Mouse (Mus musculus) heart, postnatal 14 days (tissue): ENCODE measurements at regions not wholly inside any gene's neighbourhood (a gene's known extent, or its start where the extent isn't known, plus 50 kb on each side); places are given as distances from the start of the nearest gene placed in this dataset.
A peak's percentile ranks its signal among the peaks of the same experiment; 100 is the strongest.

Source experiments
- DNase-seq, 2 experiments: peaks; one replicate each; pipeline ENCODE4 v3.0.0; 2021 to 2022
- intact Hi-C: fragments of 180-260 bp; cut with DNase I; formaldehyde crosslinking; loops from one replicate; pipeline ENCODE4 v1.15.1; 2025

DNA sequence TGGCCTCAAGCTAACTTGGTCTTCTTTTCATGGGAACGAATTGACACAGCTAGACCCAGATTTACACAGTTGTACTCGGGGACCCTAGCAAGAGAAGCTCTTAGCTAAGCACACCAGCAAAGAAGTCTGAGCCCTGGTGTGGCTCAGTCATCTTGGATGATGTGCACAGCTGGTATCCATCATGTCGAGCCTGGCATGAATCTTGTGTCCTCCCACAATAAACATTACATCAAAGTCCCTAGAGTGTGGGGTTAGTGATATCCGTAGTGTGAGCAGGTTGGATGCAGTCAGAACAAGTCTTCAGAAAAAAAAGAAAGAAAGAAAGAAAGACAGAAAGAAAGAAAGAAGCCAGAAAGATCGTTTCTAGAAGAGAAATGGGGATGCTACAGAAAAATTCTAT, 52.1 kb upstream of the Hmcn1 start:
- DNase-seq, result peak; percentile 48 to 59
- intact Hi-C loops, result no loop called here

DNA sequence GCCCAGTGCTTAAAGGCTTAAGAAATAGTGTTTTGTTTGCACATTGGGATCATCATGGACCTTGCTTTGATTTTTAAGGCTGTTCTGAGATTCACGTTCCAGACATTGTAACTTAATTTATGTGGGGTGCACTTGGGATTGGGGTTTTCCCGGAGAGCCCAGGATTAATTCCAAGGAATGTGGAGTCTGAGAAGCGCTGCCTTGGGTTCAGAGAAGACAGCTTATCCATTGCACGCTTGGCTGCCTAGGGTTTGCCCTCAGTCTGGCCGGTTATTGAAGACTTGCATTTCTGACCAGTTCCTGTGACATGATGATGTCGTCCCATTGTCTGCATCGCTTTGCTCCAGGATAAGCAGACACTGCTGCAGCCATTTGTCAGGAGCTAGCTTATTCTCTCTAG, 53.4 kb upstream of the Hmcn1 start:
- DNase-seq, result no peak
- intact Hi-C loops, result no loop called here

DNA sequence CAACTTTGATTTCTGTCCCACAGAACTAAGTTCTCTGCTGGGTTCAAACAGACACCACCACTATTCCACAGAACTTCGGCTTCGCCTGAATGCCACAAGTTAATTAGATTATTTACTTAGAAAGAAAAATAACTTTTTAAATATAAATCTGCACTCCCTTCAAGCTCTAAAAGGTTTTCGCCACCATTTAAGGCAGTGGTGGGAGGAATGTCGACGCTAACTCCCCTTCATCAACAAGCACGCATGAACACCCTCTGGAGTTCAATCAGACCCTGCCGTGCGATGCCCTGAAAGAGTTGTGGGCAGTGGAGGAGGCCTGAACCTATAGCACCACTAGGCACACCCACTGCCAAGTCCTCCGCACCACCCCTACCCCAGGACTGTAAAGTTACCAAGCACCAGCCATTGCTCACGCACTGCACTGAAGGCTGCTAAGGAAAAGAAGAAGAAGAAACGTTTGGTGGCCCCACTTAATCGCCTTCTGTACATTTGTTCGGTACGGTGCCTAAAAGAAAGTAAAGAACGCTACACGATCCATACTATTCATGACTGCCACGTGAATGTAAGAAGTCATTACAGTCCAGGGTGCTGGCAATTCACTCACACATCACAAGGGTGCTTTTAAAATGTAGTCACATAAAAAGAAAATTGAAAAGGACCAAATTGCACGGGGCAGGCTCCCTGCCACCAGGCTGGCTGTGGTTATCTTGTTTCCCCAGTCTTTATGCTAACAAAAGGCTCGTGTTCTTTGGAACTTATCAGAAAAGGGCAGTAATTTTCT, 56.7 kb upstream of the Hmcn1 start:
- intact Hi-C loops, result no loop called here

DNA sequence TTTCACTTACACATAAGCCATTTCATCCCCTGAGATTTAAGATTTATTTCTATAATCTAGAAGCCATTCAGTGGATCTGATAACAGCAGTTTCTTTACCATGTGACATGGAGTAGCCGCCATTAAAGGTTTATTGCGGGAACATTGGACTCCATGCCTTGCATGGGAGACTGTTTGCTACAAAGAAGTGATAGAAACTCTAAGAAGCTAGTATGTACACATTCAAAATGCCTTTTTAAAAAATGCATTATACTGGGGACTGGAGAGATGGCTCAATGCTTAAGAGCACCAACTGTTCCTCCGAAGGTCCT, 57.2 kb upstream of the Hmcn1 start:
- intact Hi-C loops, result no loop called here
- DNase-seq, result no peak

More for the DNA sequence above, 56.7 kb upstream of the Hmcn1 start:
- no peak for DNase-seq

DNA sequence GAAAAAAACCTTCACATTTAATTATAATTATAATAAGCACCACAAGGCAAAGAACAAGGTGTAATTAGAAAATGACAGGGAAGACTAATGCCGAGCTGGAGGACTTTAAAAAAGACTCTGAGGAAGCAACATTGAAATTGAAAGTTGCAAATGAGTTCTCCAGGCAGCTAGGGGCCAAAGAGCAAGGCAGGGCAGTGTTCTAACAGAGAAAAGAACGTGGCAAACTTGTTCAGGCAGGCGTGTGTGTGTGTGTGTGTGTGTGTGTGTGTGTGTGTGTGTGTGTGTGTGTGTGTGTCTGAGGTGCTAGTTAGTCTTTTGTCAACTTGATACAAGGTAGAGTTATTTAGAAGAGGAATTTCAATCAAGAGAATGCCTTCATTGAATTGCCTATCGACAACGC, 60.0 kb upstream of the Hmcn1 start:
- no peak for DNase-seq
- intact Hi-C loops, result no loop called here

DNA sequence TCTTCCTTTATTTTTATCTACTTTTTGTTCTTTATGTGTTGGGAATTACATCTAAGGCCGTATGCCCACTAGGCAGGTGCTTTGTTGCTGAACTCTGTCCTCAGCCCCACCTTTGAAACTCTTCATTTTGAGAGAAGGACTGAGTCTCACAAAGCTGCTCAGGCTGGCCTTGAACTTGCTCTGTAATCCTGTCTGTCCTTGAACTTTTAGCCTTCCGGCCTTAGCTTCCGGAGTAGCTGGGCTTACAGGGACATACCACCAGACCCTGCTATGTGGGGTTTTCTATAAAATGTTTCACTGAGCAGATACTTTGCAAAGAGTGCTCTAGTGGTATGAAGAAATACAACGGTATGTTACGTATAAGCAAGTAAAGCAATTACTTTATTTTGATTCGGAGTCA, 62.2 kb upstream of the Hmcn1 start:
- intact Hi-C loops, result no loop called here
- DNase-seq, result no peak

DNA sequence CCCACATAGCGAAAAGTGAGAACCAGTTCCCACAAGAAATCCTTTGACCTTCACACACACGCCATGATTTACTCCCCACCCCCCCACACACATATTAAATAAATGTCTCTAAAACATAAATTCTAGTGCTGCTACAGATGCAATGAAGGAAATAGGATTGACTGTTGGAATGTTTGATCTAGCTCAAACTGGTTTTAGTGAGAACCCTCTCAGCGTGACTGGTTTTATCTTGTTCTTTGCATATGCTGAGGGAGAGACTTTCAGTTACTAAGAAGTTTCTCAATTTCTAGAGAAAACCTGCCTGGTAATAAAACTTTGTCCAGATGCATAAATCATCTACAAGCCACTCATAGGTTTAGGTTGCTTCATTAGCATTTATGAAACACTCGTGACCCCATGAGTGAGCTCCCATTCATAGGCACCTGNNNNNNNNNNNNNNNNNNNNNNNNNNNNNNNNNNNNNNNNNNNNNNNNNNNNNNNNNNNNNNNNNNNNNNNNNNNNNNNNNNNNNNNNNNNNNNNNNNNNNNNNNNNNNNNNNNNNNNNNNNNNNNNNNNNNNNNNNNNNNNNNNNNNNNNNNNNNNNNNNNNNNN, 66.4 kb upstream of the Hmcn1 start:
- intact Hi-C loops, result no loop called here
- no peak for DNase-seq

DNA sequence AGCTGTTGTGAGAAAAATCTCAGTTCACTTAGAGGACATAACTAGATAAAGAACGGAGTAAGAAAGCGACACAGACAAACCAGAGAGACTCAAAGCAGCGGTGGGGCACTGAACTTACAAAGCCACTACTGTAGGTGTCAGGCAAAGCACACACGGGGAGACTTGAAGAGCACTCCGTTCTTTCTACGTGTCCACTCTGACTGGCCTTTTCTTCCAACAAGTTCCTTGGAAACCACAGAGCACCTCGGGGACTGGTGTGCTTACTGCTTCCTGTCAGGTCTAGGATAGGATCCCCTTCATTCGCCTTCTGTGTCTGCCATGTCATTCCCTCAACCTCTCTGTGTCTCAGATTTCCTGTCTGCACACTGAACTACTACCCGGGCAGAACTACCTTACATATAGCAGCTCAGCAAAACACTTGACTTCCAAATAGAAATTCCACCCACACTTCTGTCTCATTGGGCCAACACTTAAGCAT, 71.9 kb upstream of the Hmcn1 start:
- peak in 1 of 2 experiments; percentile 25 for DNase-seq

DNA sequence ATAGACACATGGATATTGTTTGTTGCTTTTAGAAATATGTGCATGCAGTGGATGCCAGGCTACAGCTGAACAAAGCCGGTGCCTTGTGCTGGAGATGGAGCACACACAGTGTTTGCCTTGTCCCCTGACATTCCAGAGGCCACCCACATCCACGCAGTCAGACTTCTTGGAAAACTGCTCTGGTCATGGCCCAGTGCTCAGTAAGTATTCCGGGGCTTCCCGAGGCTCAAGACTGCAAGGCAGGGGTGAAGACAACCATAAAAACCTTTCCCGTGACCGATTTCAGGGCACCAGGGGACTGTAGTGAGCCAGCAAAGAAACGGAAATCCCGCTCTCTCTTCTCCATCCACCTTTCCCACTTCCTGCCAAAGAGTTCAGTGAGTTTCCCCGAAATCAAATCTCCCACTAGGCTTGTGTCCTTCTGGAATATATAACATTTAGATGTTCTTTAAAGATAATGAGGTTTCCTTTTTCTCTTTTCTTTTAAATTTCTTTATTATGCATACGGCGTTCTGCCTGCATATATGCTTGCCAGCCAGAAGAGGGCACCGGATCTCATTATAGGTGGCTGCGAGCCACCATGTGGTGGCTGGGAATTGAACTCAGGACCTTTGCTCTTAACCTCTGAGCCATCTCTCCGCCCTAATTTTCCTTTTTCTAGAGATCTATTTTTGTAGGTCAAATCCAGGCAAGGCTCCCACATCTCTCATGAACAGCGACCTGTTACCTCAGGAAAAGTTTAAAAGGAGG, 73.3 kb upstream of the Hmcn1 start:
- intact Hi-C loops, result no loop called here
- no peak for DNase-seq

More for the DNA sequence above, 71.9 kb upstream of the Hmcn1 start:
- intact Hi-C loops, result no loop called here

DNA sequence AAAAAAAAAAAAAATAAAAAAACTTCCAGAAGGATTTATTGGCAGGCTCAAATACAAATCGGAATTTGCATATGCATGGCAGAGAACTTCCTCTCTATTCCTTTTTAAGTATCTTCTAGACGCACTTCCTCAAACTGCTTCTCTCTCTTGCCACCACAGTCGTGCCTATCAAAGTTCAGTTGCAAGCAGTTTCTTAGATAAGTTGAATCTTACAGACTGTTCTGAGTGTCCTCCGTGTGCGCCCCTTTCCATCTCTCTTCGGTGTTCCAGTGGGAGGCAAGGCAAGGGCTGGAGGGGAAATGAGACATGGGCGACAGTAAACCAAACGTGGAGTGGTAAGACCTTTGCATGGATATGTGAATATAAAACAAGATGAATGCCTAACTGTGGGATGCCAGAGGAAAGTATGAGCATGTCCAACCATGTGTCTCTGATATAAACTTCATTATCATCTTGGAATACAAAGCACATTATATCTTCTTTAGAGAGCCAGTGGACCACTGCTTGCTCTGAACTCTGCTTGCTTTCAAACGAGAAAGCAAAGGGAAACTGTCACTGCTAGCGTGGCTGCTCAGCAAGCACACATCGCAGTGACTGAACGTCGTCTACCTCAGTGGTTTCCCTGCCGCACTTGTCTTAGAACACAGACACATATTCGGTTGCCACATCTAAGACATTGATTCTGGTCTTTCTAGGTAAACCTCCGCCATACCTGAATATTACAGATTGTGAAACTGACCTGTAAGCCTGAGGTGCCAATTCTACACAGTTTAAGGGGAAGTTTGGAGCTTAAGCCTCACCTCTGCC, 81.5 kb upstream of the Hmcn1 start:
- no peak for DNase-seq
- intact Hi-C loops, result loop anchor here (5.0 kb wide), 1 partner anchor 313 kb away; no protein-coding TSS in a partner anchor

DNA sequence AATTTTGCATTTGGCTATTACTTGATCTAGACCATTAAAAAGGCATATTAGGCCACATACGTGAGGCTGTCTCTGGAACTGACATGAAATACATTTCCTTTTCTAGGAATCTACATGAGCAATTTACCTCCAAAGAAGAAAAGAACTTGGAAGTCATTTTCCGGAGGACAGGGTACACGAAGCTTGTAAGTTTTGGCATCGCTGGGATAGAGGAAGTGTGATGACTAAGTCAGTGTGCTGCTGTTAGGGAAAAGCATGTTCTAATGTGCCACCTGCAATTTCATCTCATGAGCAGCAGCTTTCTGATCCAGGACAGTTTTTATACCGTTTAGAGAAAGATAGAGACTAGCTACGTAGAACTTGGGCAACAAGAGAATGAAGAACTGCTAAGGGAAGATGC, 82.3 kb upstream of the Hmcn1 start:
- DNase-seq, result no peak
- intact Hi-C loops, result loop anchor here (5.0 kb wide), 1 partner anchor 312 kb away; no protein-coding TSS in a partner anchor

DNA sequence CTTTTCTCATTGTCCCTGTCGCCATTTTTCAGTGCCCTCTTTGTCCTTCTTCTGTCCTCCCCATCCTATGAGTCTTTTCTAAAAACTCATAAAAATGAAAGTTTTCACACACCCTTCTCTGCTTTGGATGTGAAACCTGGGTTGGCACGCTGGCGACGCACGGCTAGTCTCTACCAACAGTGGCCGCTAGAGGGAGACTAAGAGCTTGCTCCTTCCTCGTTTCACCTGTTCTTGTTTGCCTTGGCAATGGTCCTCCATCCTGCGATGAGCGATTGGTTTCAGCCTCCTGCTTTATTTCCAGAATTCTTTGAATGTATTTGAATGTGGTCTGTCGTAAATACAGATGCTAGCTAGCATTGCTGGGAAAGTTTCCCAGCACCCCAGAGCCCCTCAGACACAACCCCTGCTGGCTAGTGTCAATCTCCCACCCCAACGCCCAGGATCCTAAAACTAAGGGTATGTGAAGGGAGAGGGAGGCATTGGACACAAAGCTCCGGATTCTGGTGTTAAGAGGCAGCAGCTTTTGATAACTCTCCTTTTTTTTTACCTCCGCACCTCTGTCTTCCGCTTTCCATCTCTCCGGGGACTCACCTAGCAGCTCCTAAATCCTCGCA, 85.8 kb upstream of the Hmcn1 start:
- DNase-seq, result peak; percentile 83 to 92
- intact Hi-C loops, result loop anchor here (2.0 to 5.0 kb wide), 2 partner anchors 44 to 308 kb away; no protein-coding TSS in a partner anchor

DNA sequence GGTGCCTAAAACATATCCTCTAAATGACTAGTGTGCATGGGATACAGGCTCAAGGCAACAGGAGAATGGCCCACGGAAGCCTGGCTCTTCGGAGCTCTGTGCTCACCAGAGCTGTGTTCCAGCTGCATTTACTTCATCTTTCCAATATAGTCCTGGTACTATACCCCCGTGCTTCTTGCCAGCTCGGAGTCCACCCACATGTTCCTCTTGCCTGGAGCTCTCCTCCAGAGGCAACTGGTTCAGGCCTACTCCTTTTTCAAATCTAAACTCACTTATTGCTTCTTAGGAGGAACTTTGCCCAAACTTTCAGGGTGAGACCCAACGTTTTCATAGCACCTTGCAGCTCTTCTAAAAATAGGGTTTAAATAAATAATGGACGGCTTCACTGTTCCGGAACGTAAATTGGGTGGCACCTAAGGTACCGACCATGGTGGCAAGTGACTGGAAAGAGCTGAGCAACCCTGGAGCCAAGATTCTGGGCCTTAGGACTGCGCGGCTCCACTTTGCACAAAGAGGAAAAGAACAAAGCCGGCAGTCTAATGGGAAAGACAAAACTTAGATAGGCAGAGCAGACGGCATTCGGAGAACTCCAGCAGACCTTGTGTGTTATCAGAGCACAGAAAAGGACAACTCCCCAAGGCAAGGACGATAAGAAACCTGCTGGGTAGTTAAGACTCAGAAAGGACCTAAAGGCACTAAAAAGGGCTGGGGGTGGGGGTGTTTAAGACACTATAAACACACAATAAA, 86.6 kb upstream of the Hmcn1 start:
- no peak for DNase-seq
- intact Hi-C loops, result loop anchor here (2.0 to 5.0 kb wide), 3 partner anchors 45 to 308 kb away; partner anchors contain the start of gene Ivns1abp

DNA sequence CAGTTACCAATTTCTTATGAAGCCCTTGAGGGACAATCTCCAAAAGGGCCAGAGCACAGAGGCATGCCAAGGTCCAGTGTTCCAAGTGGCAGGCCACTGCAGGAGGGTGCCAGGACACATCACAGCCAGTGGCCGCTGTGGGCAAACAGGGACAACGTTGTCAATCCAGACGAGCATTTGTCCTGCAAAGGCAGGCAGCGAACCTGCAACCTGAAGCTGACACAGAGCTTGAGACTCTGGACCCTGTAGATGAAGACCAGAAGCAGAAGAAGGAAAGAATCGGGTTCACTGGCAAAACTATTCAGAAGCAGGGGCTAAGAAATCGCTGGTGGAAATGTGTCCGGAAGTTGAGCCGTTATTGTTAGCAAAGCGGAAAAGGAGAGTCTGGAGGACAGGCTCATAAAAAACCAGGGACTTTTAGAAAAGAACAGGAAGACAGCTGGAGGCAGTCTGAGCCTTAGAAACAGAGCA, 87.3 kb upstream of the Hmcn1 start:
- intact Hi-C loops, result loop anchor here (2.0 kb wide), 1 partner anchor 264 kb away; the partner anchor contains the start of gene Ivns1abp
- peak; percentile 41 to 43 for DNase-seq

DNA sequence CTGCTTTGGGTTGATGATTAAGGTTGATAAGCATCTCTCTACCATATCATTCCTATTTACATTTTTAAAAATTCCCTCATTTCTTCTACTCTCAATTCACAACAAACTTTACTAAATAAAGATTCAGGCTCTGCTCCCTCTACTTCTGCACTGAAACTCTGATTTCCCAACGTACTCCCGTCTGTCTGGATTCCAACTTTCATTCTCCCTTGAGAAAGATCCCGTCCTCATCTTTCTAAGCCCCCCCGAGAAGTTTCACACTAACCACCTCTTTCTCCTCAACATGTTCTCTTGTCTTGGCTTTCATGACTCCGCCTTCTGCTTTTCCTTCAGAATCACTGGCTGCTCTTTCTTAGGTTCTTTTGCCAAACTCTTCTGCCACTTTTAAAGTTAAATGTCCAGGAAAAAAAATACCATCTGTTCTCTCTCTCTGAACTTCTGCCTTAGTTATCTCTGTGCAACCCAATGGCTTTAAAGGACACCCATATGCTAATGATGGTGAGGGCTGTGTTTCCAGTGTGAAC, 89.3 kb upstream of the Hmcn1 start:
- no peak for DNase-seq
- intact Hi-C loops, result no loop called here

DNA sequence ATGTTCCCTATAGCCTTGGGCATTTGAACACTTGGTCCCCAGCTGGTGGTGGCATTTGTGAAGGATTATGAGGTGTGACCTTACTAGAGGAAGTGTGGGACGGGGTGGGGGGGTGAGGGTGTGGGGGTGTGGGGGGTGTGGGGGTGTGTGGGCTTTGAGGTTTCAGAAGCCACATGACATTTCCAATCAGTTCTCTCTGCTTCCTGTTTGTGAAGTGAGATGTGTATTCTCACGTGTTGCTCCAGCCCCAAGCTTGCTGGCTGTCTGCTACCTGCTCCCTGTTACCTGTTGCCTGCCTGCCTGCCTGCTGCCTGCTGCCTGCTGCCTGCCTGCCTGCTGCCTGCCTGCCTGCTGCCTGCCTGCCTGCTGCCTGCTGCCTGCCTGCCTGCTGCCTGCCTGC, 90.6 kb upstream of the Hmcn1 start:
- no peak for DNase-seq
- intact Hi-C loops, result no loop called here

DNA sequence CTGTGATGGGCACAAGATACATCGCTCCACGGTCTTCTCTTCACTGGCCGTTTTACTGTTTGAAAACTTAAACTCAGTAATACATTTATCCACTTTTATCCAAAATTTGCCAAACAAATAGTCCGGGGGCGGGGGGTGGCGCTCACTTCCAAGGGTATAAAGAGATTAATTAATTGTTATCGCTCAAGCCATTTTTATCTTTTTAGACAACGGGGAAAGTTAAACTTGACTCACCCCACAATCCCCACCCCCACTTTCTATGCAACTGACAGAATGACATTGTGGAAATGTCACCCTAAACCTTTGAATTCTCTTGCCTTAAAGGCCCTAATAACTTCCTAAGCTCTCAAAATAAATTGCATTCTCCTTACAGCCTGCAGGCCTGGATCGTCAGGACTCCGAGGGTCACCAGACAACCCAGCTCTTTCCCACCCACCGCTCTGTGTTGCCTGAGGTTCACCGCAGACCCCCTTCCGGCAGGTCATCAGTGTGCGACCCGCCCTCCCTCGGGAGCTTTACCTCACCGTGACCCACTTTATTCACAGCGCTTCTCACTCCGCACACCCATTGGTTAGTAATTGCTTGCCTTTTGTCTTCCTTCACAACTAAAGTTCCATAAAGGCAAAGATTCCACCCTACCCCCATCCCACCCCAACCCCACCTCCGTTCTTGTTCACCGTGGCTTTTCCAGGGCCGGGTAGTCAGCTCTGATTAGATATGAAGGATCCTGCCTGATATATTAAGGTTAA, 93.0 kb upstream of the Hmcn1 start:
- DNase-seq, result no peak
- intact Hi-C loops, result no loop called here

DNA sequence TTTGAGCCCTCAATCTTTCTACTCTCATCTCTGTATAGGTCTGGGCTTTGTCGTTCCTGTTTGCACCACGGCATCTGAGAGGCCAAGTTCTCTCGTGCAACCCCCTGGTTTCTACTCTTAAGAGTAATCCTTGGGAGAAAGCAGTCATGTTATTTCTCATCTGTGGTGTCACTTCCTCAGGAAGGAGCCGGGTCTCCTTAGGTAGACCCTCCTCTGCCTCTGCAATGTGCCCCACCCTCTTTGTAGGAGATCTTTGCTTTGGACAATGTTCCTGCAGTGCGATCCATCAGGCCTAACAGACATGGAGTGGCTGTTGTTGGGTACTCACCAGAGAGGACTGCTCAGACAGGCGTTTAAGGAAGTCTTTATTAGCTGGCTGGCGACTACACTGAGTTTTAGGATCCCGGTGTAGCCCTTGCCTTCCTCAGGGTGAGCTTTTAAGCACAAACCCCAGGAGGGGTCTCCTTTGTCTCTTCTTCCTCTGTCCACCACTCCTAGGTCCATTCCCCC, 94.0 kb upstream of the Hmcn1 start:
- intact Hi-C loops, result no loop called here
- DNase-seq, result no peak
